Mouse (Mus musculus): ENCODE data around the gene Slc2a8.

GRCm38 (mm10) chr2:32928235-32928946, 53.5 kb downstream of the Slc2a8 start:
- TF ChIP-seq CTCF (IDR thresholded peaks at IDR 0.05; ENCODE audit: low read depth, low read length) = peak; percentile 70
- TF ChIP-seq POLR2A (IDR thresholded peaks at IDR 0.05; ENCODE audit: borderline replicate concordance, low read depth, low read length) = no peak

Measured in bone marrow macrophage, adult 2 months (primary cell).